Mouse (Mus musculus) G1E (cell line): Measurements from ENCODE around the gene Trmt11.

ENCODE experiments used
- CTCF ChIP-seq: IDR thresholded peaks from 2 replicates; pipeline ENCODE4 v1.5.1; 2012; ENCODE audit warnings: low read depth, low read length, inconsistent platforms, mixed read lengths
- TAL1 ChIP-seq: conservative IDR thresholded peaks from 2 replicates; pipeline ENCODE4 v1.6.1; 2012; ENCODE audit warnings: low read depth, low read length, inconsistent platforms, mixed read lengths

DNA sequence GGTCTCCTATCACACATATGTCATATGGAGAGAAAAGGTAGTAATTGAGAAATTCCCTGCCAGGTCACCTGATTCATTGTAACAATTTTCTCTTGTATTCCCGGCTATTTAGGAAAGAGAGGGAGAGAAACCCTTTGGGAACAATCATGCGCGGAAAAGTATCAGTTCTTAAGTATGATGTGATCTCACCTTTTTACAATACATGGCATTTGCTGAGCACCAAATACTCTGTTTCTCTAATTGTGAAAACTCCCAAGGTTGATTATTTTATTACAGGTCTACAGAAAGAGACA lies 18.3 kb upstream of the Trmt11 start:
- TF ChIP-seq CTCF (no peak), TAL1 (no peak)
